Mouse (Mus musculus): Measurements from ENCODE around the gene Igsf11. TPM values are rescaled to one million over a fixed set of nuclear protein-coding genes. Genes with fewer than 3 reads are reported as not detected.
A peak's percentile ranks its signal among the peaks of the same experiment; 100 is the strongest.

Gene Igsf11
- total RNA-seq, 2 experiments from 2014 or later: 0.42 to 0.57 TPM

DNA sequence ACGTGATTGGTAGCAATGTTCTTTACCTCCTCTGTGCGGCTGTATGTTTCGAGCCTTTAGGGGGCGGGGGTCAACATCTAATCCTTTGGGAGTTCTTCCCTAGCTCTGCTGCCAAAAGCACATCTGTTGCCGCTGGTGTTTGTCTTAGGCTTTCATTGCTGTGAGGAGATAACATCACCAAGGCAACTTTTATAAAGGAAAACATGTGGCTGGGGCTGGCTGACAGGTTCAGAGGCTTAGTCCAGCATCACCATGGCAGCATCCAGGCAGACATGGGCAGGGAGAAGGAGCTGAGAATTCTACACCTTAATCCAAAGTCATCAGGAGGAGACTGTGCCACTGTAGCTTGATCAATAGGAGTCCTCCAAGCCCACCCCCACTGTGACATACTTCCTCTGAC, 173.1 kb downstream of the Igsf11 start:
- peak in 1 of 2 experiments; percentile 8 for DNase-seq
- intact Hi-C loops (cut with DNase I): no loop called here

DNA sequence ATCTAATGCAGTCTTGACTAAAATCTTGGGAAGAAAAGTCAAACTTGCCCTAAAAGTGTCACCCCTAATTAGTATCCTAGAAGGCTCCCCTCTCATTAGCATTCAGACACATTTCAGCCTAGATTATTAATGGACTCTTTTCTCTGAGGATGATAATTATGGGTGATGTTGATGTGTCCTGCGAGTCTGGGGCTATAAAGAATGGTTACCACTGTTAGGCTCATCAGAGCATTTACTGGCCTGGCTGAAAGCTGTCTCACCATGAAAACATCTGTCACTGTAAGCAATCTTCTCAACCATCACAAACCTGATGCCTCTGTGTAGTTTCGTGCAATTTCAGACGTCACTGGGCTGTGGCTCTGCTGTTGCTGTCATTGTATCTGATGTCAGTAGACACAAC, 179.0 kb downstream of the Igsf11 start:
- DNase-seq: no peak
- intact Hi-C loops (cut with DNase I): no loop called here

Other genes starting within 250 kb of the Igsf11 start
- 10 to 100 TPM; 58.3 to 65.7 TPM for gene Arhgap31, start 179.4 kb upstream of the Igsf11 start, total RNA-seq (2021)
- 10 to 100 TPM; 10.1 to 13.0 TPM for gene B4galt4, start 150.4 kb upstream of the Igsf11 start, total RNA-seq (2021)
- 1 to 10 TPM; 6.2 to 7.9 TPM for gene Upk1b, start 92.3 kb upstream of the Igsf11 start, total RNA-seq (2021)
- not detected for gene 4930435E12Rik, start 63.9 kb upstream of the Igsf11 start, total RNA-seq (2021)